Mouse (Mus musculus): Measurements from ENCODE around the gene AC131692.1.

DNA sequence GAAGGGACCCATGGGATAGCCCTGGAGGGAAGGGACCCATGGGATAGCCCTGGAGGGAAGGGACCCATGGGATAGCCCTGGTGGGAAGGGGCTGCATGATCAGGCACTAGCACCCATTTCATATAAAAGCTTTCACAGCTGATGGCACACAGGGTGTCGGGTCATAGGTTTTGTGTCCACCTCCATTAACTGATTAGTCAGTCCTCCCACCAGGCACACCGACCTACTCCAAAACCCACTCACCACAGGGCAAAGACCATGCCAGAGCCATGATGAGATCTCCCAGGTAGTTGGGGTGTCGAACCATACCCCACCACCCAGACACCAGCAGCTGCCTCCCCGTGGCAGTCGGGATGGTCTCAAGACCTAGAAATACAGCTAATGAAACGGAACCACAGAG is 31.1 kb upstream of the AC131692.1 start:
- no peak for TF ChIP-seq CTCF (IDR thresholded peaks at IDR 0.05; ENCODE audit: borderline replicate concordance, insufficient read depth, low read length)
- TF ChIP-seq POLR2A (IDR thresholded peaks at IDR 0.05; ENCODE audit: low read depth, low read length), result no peak; the same call in 1 of the 2 replicates
